Mouse (Mus musculus): ENCODE results near the gene Heatr3. TPM values are rescaled to one million over a fixed set of nuclear protein-coding genes. Genes with fewer than 3 reads are reported as not detected.

Gene Heatr3
- polyA plus RNA-seq, 1 experiment from 2014 or later, result 24.3 TPM

DNA sequence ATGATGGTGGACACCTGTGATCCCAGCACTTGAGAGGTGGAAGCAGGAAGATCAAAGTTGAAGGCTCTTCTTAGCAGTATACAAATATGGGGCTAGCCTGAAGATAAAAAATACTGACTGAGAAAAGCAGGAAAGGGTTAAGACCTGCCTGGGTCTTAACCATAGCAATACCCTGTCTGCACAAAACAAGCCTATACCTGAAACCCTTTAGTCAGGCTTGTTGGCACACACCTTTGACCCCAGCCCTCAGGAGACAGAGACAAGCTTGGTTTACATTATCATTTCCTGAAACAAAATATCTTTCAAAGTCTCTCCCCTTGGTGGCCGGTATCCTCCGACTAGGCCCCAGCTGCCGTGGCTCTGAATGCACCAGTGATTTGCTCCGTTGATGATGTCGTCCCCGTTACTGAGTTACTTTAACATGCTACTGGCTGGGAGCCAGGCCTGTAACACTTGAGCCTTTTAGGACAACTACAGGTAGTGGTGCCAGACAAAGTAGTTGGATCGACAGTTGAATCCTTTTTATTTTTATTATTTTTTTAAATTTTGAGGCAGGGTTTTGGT is 6.8 kb upstream of the Heatr3 start:
- WGBS, result 57% methylated on average over 7 of the region's 7 CpGs
- H3K9ac ChIP-seq, result no peak overlapping the region
- H3K27ac ChIP-seq, result no peak overlapping the region
- no peak overlapping the region for H3K4me3 ChIP-seq
- H3K27me3 ChIP-seq, result no peaks in the 10 kb centered on the region
- H3K4me2 ChIP-seq, result no peak overlapping the region
- no peaks in the 10 kb centered on the region for H3K4me1 ChIP-seq (replicated peaks)
- no peak for ATAC-seq (replicated peaks; ENCODE audit: insufficient number of reproducible peaks, insufficient read depth, low FRiP score, low read depth)
- H3K36me3 ChIP-seq, result peaks cover 67% of the 10 kb centered on the region
- H3K9me3 ChIP-seq (replicated peaks), result no peaks in the 10 kb centered on the region

DNA sequence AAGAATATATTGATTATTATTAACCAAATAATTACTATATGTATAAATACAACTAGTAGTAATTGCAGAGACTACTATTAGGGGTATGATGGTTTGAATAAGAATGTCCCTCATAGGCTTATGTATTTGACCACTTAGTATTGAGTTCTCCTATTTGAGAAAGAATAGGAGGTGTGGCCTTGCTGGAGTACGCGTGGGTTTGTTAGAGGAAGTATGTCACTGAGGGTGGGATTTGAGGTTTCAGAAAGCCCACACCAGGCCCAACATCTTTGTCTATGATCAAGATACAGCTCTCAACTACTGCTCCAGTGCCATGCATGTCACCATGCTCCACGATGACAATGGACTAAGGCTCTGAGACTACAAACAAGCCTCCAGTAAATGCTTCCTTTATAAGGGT is 1.6 kb downstream of the Heatr3 start:
- no peak overlapping the region for H3K4me3 ChIP-seq
- 90% methylated on average over 3 of the region's 3 CpGs for WGBS
- H3K27me3 ChIP-seq, result no peaks in the 10 kb centered on the region
- H3K36me3 ChIP-seq, result peaks cover 52% of the 10 kb centered on the region
- no peaks in the 10 kb centered on the region for H3K9me3 ChIP-seq (replicated peaks)
- no peak overlapping the region for H3K27ac ChIP-seq
- no peak overlapping the region for H3K4me2 ChIP-seq
- peaks cover 11% of the 10 kb centered on the region for H3K4me1 ChIP-seq (replicated peaks)
- no peak overlapping the region for H3K9ac ChIP-seq
- no peak for ATAC-seq (replicated peaks; ENCODE audit: insufficient number of reproducible peaks, insufficient read depth, low FRiP score, low read depth)

DNA sequence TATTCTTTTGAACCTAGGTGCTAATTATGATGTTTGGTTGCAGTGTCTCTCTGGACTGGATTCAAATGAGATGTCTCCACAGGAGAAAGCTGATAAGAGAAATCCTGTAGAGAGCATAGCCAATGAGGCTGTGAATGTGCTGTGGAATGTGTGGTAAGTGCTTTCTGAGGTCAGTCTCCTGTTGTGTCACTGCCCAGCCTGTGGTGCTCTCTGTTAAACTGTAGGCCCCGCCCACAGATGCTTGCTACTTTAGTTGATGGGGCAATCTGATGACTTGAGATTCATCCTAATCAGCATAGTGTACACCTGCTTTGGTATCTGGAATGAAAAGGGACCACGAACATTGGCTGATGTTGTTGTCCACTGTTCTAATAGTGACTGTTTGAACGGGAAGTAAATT is 4.0 kb downstream of the Heatr3 start:
- Histone ChIP-seq H3K4me1 (replicated peaks) (peaks cover 11% of the 10 kb centered on the region), H3K27ac (no peak overlapping the region), H3K9ac (no peak overlapping the region), H3K9me3 (replicated peaks) (no peaks in the 10 kb centered on the region), H3K4me2 (no peak overlapping the region), H3K27me3 (no peaks in the 10 kb centered on the region), H3K36me3 (peaks cover 51% of the 10 kb centered on the region), H3K4me3 (no peak overlapping the region)
- WGBS, result 77% methylated on average over 3 of the region's 3 CpGs
- ATAC-seq (replicated peaks; ENCODE audit: insufficient number of reproducible peaks, insufficient read depth, low FRiP score, low read depth), result no peak

DNA sequence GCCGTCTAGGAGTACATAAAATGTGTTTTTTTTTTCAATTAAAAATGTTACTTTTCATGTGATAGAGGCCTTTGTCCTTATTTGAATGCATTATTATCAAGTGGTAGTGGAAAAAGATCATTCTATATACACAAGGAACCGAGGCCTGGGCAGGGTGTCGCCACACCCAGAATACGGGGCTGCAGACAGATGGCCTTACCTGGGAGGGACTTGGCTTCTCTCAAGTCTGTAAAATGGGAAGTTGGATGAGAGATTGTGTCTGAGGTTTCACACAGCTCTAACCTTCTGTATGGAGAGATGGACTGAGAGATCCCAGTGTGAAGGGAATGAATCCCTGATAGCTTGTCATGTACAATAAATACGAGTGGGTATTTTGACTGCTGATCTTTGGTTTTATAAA is 6.4 kb downstream of the Heatr3 start:
- no peak overlapping the region for H3K9ac ChIP-seq
- H3K9me3 ChIP-seq (replicated peaks), result no peaks in the 10 kb centered on the region
- no peak for ATAC-seq (replicated peaks; ENCODE audit: insufficient number of reproducible peaks, insufficient read depth, low FRiP score, low read depth)
- H3K4me3 ChIP-seq, result no peak overlapping the region
- peaks cover 3% of the 10 kb centered on the region; the same call in 1 of the 2 replicates for H3K4me1 ChIP-seq (replicated peaks)
- WGBS, result 87% methylated on average over 5 of the region's 5 CpGs
- no peak overlapping the region for H3K27ac ChIP-seq
- peaks cover 70% of the 10 kb centered on the region for H3K36me3 ChIP-seq
- H3K4me2 ChIP-seq, result no peak overlapping the region
- H3K27me3 ChIP-seq, result no peaks in the 10 kb centered on the region

DNA sequence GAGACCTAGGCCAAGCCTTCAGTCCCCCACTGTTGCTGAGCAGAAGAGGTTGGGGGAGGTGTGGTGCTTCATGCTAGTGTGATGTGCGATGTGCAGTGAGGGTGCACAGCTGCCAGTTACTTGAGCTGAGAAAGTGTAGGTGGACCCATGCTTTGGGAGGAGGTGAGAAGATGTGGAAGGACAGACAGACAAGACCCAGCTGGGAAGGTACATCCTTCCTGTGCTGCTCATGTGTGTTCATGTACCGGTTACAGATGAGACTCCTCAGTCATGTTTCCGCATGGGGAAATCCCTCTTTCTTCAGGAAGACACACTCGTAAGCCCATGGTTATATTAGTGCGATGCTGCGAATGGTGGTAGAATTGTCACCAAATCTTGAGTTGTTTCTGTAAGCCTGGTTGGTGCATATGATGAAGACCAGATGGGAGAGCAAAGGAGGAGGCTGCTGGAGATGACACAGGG is 13.3 kb downstream of the Heatr3 start:
- Histone ChIP-seq H3K4me1 (replicated peaks) (no peaks in the 10 kb centered on the region), H3K27ac (no peak overlapping the region), H3K27me3 (no peaks in the 10 kb centered on the region), H3K36me3 (peaks cover 60% of the 10 kb centered on the region), H3K9ac (no peak overlapping the region), H3K4me3 (no peak overlapping the region), H3K4me2 (no peak overlapping the region), H3K9me3 (replicated peaks) (no peaks in the 10 kb centered on the region)
- 88% methylated on average over 6 of the region's 6 CpGs for WGBS
- no peak for ATAC-seq (replicated peaks; ENCODE audit: insufficient number of reproducible peaks, insufficient read depth, low FRiP score, low read depth)

DNA sequence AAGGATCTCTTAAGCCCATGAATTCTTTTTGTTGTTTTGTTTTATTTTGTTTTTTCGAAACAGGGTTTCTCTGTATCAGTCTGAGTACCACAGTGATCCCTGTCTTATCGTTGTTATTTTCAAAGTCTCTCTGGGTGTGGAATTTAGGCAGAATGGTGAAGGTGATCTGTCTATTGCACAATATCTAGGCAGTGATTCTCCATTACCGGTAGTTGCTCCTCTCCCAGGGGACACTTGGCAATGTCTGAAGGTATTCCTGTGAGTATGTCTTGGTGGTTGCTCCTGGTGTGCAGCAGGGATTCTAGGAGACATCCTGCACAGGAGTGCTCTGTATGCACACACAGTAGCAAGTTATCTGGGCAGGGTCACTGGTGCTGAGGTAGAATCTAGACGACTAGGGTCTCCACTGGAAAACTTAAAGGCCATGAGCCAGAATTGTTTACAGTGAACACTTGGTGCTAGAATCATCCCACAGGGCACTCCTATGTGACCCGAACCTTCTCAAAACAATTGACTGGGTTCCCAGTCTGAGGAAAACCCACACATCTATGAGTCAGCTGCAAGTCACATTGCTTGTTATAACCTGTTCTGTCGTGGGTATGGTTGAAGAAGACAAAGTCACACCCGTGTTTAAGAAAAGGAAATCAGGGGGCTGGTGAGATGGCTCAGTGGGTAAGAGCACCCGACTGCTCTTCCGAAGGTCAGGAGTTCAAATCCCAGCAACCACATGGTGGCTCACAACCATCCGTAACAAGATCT is 22.8 kb downstream of the Heatr3 start:
- no peaks in the 10 kb centered on the region for H3K4me1 ChIP-seq (replicated peaks)
- 85% methylated on average over 10 of the region's 10 CpGs for WGBS

DNA sequence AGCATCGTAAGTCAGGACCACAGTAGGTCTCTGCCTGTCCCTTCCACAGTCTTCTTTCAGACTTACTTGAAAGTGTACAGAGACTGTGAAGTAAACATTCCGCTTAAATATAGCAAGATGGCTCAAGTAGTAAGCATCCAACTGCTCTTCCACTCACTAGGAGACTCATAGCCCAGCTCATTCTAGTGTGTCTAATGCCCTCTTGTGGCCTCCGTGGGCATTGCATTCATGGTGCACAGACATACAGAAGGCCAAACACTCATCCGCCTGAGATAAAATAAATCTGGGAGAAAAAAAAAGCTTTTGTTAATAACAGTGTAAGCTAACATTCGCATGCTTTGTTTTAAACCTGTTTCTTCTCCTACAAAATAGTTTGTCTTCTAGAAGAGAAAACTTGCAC is 23.8 kb downstream of the Heatr3 start:
- ATAC-seq (replicated peaks; ENCODE audit: insufficient number of reproducible peaks, insufficient read depth, low FRiP score, low read depth), result no peak
- H3K36me3 ChIP-seq, result peaks cover 73% of the 10 kb centered on the region
- no peaks in the 10 kb centered on the region for H3K9me3 ChIP-seq (replicated peaks)
- no peaks in the 10 kb centered on the region for H3K27me3 ChIP-seq
- no peak overlapping the region for H3K4me2 ChIP-seq
- no peaks in the 10 kb centered on the region for H3K4me1 ChIP-seq (replicated peaks)
- H3K27ac ChIP-seq, result no peak overlapping the region
- WGBS, result 76% methylated on average over 5 of the region's 5 CpGs
- no peak overlapping the region for H3K4me3 ChIP-seq
- no peak overlapping the region for H3K9ac ChIP-seq

More for the DNA sequence above, 22.8 kb downstream of the Heatr3 start:
- H3K36me3 ChIP-seq, result peaks cover 72% of the 10 kb centered on the region
- H3K27ac ChIP-seq, result no peak overlapping the region
- no peaks in the 10 kb centered on the region for H3K9me3 ChIP-seq (replicated peaks)
- H3K9ac ChIP-seq, result no peak overlapping the region
- H3K27me3 ChIP-seq, result no peaks in the 10 kb centered on the region
- H3K4me2 ChIP-seq, result no peak overlapping the region
- no peak for ATAC-seq (replicated peaks; ENCODE audit: insufficient number of reproducible peaks, insufficient read depth, low FRiP score, low read depth)
- H3K4me3 ChIP-seq, result no peak overlapping the region

DNA sequence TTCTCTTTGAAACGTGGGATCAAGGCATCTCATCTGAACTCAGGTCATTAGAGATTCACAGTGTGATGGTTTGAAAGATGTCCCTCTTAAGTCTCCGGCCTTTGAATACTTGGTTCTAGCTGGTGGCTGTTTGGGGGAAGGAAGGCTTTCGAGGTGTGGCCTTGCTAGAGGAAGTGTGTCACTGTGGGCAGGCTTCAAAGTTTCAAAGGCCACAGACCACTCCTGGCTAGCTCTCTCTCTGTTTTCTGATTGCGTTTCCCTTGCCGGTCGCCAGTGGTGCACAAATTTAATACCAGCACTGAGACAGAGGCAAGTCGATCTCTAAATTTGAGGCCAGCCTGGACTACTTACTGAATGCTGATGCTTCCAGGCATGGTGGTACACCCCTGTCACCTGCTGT is 37.6 kb downstream of the Heatr3 start:
- Histone ChIP-seq H3K27ac (no peak overlapping the region), H3K9ac (no peak overlapping the region), H3K4me1 (replicated peaks) (no peaks in the 10 kb centered on the region), H3K27me3 (no peaks in the 10 kb centered on the region), H3K4me2 (no peak overlapping the region), H3K4me3 (no peak overlapping the region), H3K36me3 (peaks cover 16% of the 10 kb centered on the region; the same call in 1 of the 2 replicates), H3K9me3 (replicated peaks) (no peaks in the 10 kb centered on the region)
- WGBS, result 82% methylated on average over 7 of the region's 7 CpGs
- no peak for ATAC-seq (replicated peaks; ENCODE audit: insufficient number of reproducible peaks, insufficient read depth, low FRiP score, low read depth)

DNA sequence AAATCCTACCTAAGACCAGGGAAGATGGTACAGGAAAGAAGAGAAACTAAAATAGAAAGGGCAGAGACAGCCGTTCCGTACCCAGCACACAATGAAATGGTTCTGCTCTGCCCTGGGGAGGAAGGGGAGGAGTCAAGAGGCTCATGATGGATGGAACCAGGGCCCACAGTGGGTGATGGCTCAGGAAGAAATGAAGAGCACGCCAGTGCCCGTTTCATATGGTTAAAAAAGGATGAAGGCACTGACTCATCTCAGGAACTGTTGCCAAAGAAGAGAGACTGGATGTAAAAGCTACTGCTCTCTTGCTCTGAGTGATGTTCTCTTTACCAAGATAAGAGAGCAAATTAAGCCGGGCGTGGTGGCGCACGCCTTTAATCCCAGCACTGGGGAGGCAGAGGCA is 39.6 kb downstream of the Heatr3 start:
- Histone ChIP-seq H3K27me3 (no peaks in the 10 kb centered on the region), H3K9me3 (replicated peaks) (no peaks in the 10 kb centered on the region), H3K9ac (no peak overlapping the region), H3K4me1 (replicated peaks) (no peaks in the 10 kb centered on the region), H3K4me2 (no peak overlapping the region), H3K4me3 (no peak overlapping the region), H3K27ac (no peak overlapping the region), H3K36me3 (peaks cover 6% of the 10 kb centered on the region; the same call in 1 of the 2 replicates)
- 90% methylated on average over 8 of the region's 8 CpGs for WGBS
- no peak for ATAC-seq (replicated peaks; ENCODE audit: insufficient number of reproducible peaks, insufficient read depth, low FRiP score, low read depth)

DNA sequence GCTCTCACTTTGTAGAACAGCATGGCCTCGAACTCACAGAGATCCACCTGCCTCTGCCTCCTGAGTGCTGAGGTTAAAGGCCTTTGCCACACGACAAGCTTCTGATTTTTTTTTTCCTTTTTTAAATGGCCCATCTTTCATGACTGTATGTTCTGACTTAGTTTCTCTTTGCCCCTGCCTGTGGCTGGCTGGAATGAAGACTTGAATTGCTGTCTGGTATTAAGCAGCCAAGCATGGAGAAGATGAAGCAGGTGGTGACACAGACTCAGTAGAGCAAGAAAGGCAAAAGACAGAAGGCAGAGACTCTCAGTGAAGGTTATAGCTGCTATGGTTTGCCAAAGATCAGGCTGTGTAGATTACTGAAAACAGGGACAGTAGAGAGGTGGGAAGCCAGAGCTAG is 45.5 kb downstream of the Heatr3 start:
- Histone ChIP-seq H3K27me3 (no peaks in the 10 kb centered on the region), H3K4me3 (no peak overlapping the region), H3K27ac (no peak overlapping the region), H3K9ac (no peak overlapping the region), H3K36me3 (no peaks in the 10 kb centered on the region), H3K4me2 (no peak overlapping the region), H3K9me3 (replicated peaks) (no peaks in the 10 kb centered on the region), H3K4me1 (replicated peaks) (no peaks in the 10 kb centered on the region)
- 80% methylated on average over 2 of the region's 2 CpGs for WGBS
- no peak for ATAC-seq (replicated peaks; ENCODE audit: insufficient number of reproducible peaks, insufficient read depth, low FRiP score, low read depth)

DNA sequence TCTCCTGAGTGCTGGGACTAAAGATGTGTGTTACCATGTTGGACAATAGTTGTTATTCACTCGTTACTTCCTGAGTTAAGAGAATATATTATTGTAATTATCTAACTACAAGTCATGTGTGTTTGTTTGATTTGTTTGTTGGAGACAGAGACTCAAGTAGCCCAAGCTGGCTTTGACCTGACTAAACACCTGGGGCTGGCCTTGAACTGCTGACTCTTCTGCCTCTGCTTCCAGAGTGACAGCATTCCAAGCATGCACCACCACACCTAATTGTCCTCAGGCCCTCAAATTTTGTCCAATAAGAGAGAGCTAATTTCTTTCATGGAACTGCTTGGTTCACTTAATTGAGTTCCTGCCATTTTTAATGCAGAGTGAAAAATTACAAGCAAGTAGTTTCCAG is 47.3 kb downstream of the Heatr3 start:
- no peak overlapping the region for H3K9ac ChIP-seq
- H3K4me2 ChIP-seq, result no peak overlapping the region
- H3K27me3 ChIP-seq, result no peaks in the 10 kb centered on the region
- H3K36me3 ChIP-seq, result no peaks in the 10 kb centered on the region
- ATAC-seq (replicated peaks; ENCODE audit: insufficient number of reproducible peaks, insufficient read depth, low FRiP score, low read depth), result no peak
- no peak overlapping the region for H3K4me3 ChIP-seq
- H3K27ac ChIP-seq, result no peak overlapping the region
- WGBS, result 81% methylated on average over 1 of the region's 1 CpGs
- no peaks in the 10 kb centered on the region for H3K4me1 ChIP-seq (replicated peaks)
- H3K9me3 ChIP-seq (replicated peaks), result no peaks in the 10 kb centered on the region

DNA sequence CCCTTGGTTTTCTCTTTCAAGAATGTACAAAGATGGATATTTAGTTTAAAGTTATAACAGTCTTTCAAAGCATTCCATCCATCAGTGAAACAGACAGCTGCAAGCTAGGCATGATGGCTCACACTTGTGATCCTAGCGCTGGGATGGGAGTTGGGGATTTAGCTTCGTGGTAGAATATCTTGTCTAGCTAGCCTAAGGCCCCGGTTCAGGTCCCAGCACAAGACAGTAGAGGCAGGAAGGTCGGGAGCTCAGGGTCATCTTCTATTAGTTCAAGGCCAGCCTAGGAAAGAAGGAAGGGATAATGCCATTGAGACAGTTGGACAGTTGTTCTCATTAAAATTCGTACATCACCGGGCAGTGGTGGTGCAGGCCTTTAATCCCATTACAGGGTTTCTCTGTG is 48.1 kb downstream of the Heatr3 start:
- H3K9ac ChIP-seq, result no peak overlapping the region
- ATAC-seq (replicated peaks; ENCODE audit: insufficient number of reproducible peaks, insufficient read depth, low FRiP score, low read depth), result no peak
- H3K4me1 ChIP-seq (replicated peaks), result no peaks in the 10 kb centered on the region
- no peaks in the 10 kb centered on the region for H3K9me3 ChIP-seq (replicated peaks)
- 84% methylated on average over 6 of the region's 6 CpGs for WGBS
- H3K27ac ChIP-seq, result no peak overlapping the region
- no peaks in the 10 kb centered on the region for H3K27me3 ChIP-seq
- no peak overlapping the region for H3K4me2 ChIP-seq
- no peak overlapping the region for H3K4me3 ChIP-seq
- no peaks in the 10 kb centered on the region for H3K36me3 ChIP-seq

Data from heart, embryonic 15.5 days (tissue).